Mouse (Mus musculus) hindbrain, embryonic 14.5 days (tissue): ENCODE results near the gene Gpkow. TPM values are rescaled to one million over a fixed set of nuclear protein-coding genes. Genes with fewer than 3 reads are reported as not detected.

Experiments used
- ATAC-seq: fragments of 200-750 bp; cut with Nextera tagmentation; 2 replicates; pipeline ENCODE4 v1.8.0; 2017; ENCODE audit warnings: moderate number of reproducible peaks, mild to moderate bottlenecking, moderate TSS enrichment, moderate library complexity; ENCODE audit not compliant: low FRiP score
- DNase-seq: peaks from one replicate; pipeline ENCODE4 v3.0.0-alpha.2; 2015; ENCODE audit warnings: low spot score
- H3K27ac ChIP-seq: fragments of 300-500 bp; sonication (generic); 2 replicates; pipeline ENCODE4 v1.5.1; 2014; ENCODE audit warnings: mild to moderate bottlenecking, moderate library complexity
- H3K27me3 ChIP-seq: fragments of 300-500 bp; sonication (generic); 2 replicates; pipeline ENCODE4 v1.6.1; 2014; ENCODE audit warnings: mild to moderate bottlenecking, low read length, mixed read lengths; ENCODE audit not compliant: control insufficient read depth, insufficient read depth
- H3K36me3 ChIP-seq: fragments of 300-500 bp; sonication (generic); replicated peaks from 2 replicates; pipeline ENCODE4 v1.6.1; 2014; ENCODE audit not compliant: control insufficient read depth, insufficient read depth
- H3K4me1 ChIP-seq: fragments of 300-500 bp; sonication (generic); replicated peaks from 2 replicates; pipeline ENCODE4 v1.6.1; 2014; ENCODE audit warnings: antibody characterized with exemption, low read length, mixed read lengths; ENCODE audit not compliant: control insufficient read depth, insufficient read depth
- H3K4me2 ChIP-seq: fragments of 300-500 bp; sonication (generic); replicated peaks from 2 replicates; pipeline ENCODE4 v1.6.1; 2014; ENCODE audit warnings: mild to moderate bottlenecking, moderate library complexity
- H3K4me3 ChIP-seq: fragments of 300-500 bp; sonication (generic); replicated peaks from 2 replicates; pipeline ENCODE4 v1.5.1; 2014; ENCODE audit warnings: mild to moderate bottlenecking, low read length
- H3K9ac ChIP-seq: fragments of 300-500 bp; sonication (generic); 2 replicates; pipeline ENCODE4 v1.6.1; 2014
- H3K9me3 ChIP-seq: fragments of 300-500 bp; sonication (generic); 2 replicates; pipeline ENCODE4 v1.6.1; 2016; ENCODE audit warnings: low read length; ENCODE audit not compliant: control insufficient read depth
- WGBS: fragments of 180-500 bp; shearing (Covaris S2); extraction: QIAGEN DNeasy Blood & Tissue Kit; methylation state at CpG from one replicate; pipeline ENCODE4 v1.1.7; 2014; 5-methylcytosine and 5-hydroxymethylcytosine counted together
- polyA plus RNA-seq: library from polyadenylated mRNA; unstranded; fragments of >200 nt; fragmentation: Nextera tagmentation; extraction: Ambion mirVana; gene quantifications from 2 replicates; pipeline ENCODE4 v1.2.1, GENCODE M21; 2014

Gpkow gene
- 46.1 and 52.1 TPM in 2 replicates for polyA plus RNA-seq

DNA sequence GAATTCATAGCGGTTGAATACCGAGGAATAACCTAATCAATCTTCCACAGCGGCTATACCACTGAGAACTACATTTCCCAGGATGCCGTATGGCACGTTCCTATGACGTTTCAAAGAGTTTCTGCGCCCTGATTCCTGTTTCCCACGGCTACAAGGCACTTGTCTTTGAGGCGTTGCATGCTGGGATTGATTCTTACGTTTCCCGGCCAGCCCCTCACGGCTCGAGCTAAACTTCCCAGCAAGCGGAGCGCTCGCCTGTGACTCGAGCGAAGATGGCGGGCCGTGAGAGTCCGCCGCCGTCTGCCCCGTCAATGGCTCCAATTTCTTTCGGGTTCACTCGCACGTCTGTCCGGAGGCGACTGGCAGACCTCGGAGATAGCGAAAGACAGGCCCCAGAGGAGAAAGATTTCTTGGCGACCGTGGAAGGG lies at the start of gene Gpkow:
TSS of gene Gpkow (plus strand) at position 178 of the 428 bp plus-strand sequence.
- Histone ChIP-seq H3K9me3 (no peaks in the 10 kb centered on the region), H3K27ac (peak within 1 kb of the TSS; percentile 57), H3K27me3 (no peaks in the 10 kb centered on the region), H3K4me2 (peak within 1 kb of the TSS; percentile 55), H3K36me3 (peaks cover 13% of the 10 kb centered on the region; the same call in 1 of the 2 replicates), H3K9ac (peak within 1 kb of the TSS; percentile 62), H3K4me1 (peaks cover 6% of the 10 kb centered on the region; the same call in 1 of the 2 replicates), H3K4me3 (peak within 1 kb of the TSS; percentile 52)
- peak; percentile 87 for DNase-seq
- WGBS: 14% methylated on average over 33 of the region's 33 CpGs
- peak; percentile 97 for ATAC-seq

DNA sequence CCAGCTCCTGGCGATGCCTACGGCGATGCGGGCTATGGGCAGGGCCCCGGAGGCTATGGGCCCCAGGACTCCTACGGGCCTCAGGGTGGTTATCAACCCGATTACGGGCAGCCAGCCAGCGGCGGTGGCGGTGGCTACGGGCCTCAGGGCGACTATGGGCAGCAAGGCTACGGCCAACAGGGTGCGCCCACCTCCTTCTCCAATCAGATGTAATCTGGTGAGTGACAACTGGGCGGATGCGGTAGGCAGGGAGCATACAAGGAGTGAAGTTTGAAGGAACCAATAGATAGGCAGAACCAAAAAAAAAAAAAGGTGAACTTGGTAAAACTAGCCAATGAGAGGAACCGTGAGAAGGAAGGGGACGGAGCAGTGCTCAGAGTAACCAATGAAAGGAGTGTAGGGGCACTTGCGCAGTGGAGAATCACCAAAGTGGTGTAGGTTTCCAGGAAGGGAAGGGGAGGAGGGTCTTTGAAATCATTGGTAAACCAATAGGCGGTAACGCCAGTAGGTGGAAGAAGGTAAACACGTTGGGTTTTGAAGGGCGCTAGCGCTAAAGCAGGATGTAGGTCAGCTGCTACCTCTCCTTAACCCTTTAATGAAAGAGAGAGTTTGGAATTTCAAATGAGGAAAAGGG lies 48.1 kb upstream of the Gpkow start:
- Histone ChIP-seq H3K27me3 (no peaks in the 10 kb centered on the region), H3K4me3 (peak overlapping the region; percentile 31), H3K27ac (peak overlapping the region; percentile 57), H3K4me2 (peak overlapping the region; percentile 52), H3K9me3 (no peaks in the 10 kb centered on the region), H3K4me1 (no peaks in the 10 kb centered on the region), H3K36me3 (peaks cover 25% of the 10 kb centered on the region), H3K9ac (peak overlapping the region; percentile 60)
- peak; percentile 72 for DNase-seq
- 17% methylated on average over 25 of the region's 25 CpGs for WGBS
- peak; percentile 94 for ATAC-seq

DNA sequence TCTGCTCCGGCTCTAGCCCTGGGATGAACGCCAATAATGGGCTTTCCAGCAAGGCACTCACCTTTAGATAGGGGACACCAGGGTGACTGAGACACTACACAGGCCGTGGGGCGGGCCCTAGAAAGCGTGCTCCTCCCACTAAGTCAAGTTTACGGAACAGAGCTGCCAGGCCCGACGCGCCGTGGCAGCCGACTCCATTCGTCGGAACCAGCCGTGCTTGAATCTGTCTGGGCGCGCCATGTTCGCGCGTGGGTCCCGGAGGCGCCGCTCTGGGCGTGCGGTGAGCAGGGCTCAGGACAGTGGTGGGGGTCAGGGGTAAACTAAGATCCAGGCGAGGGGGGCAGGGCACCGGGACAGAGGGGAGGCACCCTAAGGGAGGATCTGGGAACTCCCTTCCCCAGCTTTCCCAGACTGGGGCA lies 39.7 kb upstream of the Gpkow start, which contains the start of gene Prickle3:
TSS of gene Prickle3 (plus strand) at position 40 of the 419 bp plus-strand sequence.
- Histone ChIP-seq H3K9me3 (no peaks in the 10 kb centered on the region), H3K36me3 (0 out of 2 replicates have a peak, but pooled peaks cover 3% of the 10 kb centered on the region), H3K27ac (no peak within 1 kb of the TSS), H3K4me3 (peak within 1 kb of the TSS; percentile 25), H3K4me2 (peak within 1 kb of the TSS; percentile 41), H3K9ac (no peak within 1 kb of the TSS), H3K27me3 (no peaks in the 10 kb centered on the region), H3K4me1 (no peaks in the 10 kb centered on the region)
- ATAC-seq (no peak), DNase-seq (no peak)
- 18% methylated on average over 26 of the region's 26 CpGs for WGBS

DNA sequence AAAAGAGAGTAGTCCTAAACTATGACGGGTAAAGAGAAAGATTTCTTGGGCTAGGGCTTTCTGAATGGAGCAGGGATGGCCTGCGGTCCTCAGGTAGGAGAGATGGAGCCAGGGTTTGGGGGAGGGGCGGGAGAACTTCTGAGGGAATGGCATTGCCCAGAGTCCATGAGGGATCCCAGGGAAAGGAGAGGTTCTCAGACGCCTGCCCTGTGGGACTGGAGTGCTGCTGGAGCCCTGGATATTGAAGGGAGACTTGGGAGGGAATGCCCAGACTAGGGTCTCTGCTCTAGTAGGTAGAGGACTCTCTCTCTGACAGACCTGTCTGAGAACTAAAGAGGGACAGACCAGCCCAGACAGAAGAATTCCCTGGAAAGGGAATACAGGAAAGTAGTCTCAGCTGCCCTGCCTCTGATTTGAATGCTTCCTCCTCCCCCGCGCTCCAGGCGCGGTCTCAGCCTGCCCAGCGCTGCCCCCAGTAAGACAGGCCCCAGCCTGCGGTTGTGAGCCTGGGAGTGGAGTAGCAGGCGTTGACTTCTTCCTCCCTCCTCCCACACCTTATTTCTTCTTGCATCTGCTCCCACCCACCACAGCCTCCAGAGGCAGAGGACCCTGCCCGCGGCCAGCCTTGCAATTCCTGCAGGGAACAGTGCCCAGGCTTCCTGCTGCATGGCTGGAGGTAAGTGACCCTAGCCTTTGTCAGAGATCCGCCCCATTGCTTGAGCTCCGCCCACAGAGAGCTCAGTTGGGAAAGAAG lies 38.7 kb upstream of the Gpkow start:
- Histone ChIP-seq H3K27ac (no peak overlapping the region), H3K4me1 (no peaks in the 10 kb centered on the region), H3K36me3 (no peaks in the 10 kb centered on the region), H3K4me2 (peak overlapping the region; percentile 41), H3K27me3 (no peaks in the 10 kb centered on the region), H3K9ac (no peak overlapping the region), H3K9me3 (no peaks in the 10 kb centered on the region), H3K4me3 (no peak overlapping the region)
- DNase-seq (no peak), ATAC-seq (0 out of 2 replicates have a peak, but pooled peaks have one; percentile 14)
- 13% methylated on average over 15 of the region's 15 CpGs for WGBS

DNA sequence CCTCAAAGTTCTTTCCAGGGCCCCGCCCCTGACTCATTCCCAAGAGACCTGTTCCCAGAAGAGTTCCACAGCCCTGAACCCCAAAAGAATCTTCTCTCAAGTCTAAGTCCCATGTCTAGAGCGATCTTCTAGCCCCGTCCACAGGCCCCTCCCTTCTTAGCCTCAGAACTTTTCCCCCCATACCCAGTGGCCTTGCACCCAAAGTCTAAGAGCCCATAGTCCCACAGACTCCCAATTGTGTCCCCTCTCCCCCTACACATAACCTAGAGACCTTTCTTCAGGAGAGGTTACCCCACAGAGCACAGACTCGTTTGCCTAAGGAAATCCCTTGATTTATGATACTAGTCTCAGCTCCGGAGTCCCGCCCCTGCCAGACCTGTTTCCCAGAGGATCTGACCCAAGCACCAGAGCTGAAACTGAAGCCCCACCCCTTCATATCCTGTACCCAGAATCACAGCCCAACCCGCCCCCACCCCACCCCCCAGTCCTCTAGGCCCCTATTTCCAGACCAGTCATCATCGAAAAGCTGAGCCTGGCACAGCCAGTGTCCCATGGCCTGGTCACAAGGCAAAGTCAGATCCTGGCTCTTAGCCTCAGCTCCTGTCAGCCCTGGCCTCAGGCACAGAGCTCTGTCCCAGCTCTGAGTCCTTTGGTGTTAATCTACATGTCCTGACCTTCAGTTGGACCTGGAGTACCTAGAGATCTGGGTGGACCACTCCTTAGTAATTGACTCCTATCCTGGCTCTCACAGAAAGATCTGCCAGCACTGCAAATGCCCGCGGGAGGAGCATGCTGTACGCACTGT lies 37.9 kb upstream of the Gpkow start:
- Histone ChIP-seq H3K4me3 (no peak overlapping the region), H3K27me3 (no peaks in the 10 kb centered on the region), H3K9me3 (no peaks in the 10 kb centered on the region), H3K4me2 (no peak overlapping the region), H3K4me1 (no peaks in the 10 kb centered on the region), H3K27ac (no peak overlapping the region), H3K36me3 (no peaks in the 10 kb centered on the region), H3K9ac (no peak overlapping the region)
- DNase-seq (no peak), ATAC-seq (no peak)
- 58% methylated on average over 10 of the region's 11 CpGs for WGBS

DNA sequence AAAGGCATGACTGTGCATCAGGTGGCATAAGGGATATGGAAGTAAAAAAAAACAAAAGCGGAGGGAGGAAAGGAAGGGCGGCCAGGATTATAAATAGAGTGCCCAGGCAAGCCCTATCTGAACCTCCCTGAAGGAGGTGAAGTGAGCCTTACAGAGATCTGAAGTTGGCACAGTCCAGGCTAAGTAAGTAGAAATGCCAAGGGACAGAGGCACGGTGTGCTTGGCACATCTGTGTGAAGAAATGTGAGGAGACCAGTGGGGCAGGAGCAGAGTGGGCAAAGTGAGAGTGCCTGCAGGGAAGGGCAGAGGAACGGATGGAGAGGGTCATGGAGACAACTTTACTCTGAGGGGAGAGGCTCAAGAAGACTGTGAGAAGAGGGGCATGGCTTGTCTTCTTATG lies 35.8 kb upstream of the Gpkow start:
- Histone ChIP-seq H3K4me2 (no peak overlapping the region), H3K9me3 (no peaks in the 10 kb centered on the region), H3K4me1 (no peaks in the 10 kb centered on the region), H3K4me3 (no peak overlapping the region), H3K36me3 (no peaks in the 10 kb centered on the region), H3K27me3 (no peaks in the 10 kb centered on the region), H3K9ac (no peak overlapping the region), H3K27ac (no peak overlapping the region)
- no peak for ATAC-seq
- no peak for DNase-seq
- 80% methylated on average over 4 of the region's 4 CpGs for WGBS

DNA sequence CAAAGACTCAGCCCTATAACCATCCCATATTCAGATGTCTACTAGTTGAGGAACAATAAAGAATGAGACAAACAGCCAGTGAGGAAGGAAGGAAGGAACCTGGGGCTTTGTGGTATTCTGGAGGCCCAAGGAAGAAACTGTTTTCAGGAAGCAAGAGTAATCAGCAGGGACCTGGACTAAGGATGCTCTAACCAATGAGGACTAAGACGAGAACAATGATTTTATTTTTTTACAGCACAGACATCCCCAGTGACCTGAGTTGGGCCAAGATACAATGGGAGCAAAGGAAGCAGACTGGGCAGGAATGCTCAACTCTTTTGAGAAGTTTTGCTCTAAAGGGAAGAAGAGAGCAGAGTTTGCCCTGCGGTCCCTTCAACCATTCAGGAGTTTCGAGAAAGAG lies 34.0 kb upstream of the Gpkow start:
- no peak for DNase-seq
- no peak overlapping the region for H3K9ac ChIP-seq
- ATAC-seq: no peak

DNA sequence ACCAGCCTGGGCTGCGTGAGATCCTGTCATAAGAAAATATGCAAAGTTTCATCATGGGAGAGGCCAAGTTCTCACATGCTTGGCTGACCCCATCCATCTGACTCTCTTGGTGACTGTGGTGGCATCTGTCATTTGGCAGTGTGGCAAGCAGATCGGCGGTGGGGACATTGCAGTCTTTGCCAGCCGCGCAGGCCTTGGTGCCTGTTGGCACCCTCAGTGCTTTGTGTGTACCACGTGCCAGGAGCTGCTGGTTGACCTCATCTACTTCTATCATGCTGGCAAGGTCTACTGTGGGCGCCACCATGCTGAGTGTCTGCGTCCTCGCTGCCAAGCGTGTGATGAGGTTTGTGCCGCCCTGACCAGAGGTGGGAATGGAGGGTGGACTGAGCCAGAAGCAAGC lies 32.1 kb upstream of the Gpkow start:
- no peak for ATAC-seq
- no peaks in the 10 kb centered on the region for H3K36me3 ChIP-seq
- no peak overlapping the region for H3K4me3 ChIP-seq
- 87% methylated on average over 11 of the region's 11 CpGs for WGBS
- H3K9me3 ChIP-seq: no peaks in the 10 kb centered on the region
- no peaks in the 10 kb centered on the region for H3K4me1 ChIP-seq
- no peak overlapping the region for H3K9ac ChIP-seq
- DNase-seq: no peak
- no peaks in the 10 kb centered on the region for H3K27me3 ChIP-seq
- no peak overlapping the region for H3K4me2 ChIP-seq
- H3K27ac ChIP-seq: no peak overlapping the region

More for the DNA sequence above, 34.0 kb upstream of the Gpkow start:
- 71% methylated on average over 3 of the region's 3 CpGs for WGBS
- Histone ChIP-seq H3K4me2 (no peak overlapping the region), H3K36me3 (no peaks in the 10 kb centered on the region), H3K9me3 (no peaks in the 10 kb centered on the region), H3K27me3 (no peaks in the 10 kb centered on the region), H3K27ac (no peak overlapping the region), H3K4me3 (no peak overlapping the region), H3K4me1 (no peaks in the 10 kb centered on the region)
